Mouse (Mus musculus) skeletal muscle tissue, adult 2 months (tissue): ENCODE results near the gene Ssna1.
"Not testable (repeated sequence)": the region's sequence is repeated elsewhere in the genome, so short reads cannot be mapped to it uniquely, and the experiment has no call there.

Experiments used
- DNase-seq: peaks from one replicate; pipeline ENCODE4 v3.0.0-alpha.2; 2012; ENCODE audit warnings: low read depth, low spot score

Ssna1 gene

GRCm38 (mm10) chr2:25262291-25262767 lies 9.9 kb downstream of the Ssna1 start, which contains the start of gene Tprn:
Gene Tprn (plus strand): TSS chr2:25262618.
- DNase-seq, result peak; percentile 94

GRCm38 (mm10) chr2:25261870-25262269 lies 10.4 kb downstream of the Ssna1 start:
- no peak for DNase-seq

- no peak for DNase-seq
Observed at GRCm38 (mm10) chr2:25258887-25259286, 13.4 kb downstream of the Ssna1 start.

GRCm38 (mm10) chr2:25257250-25257649 lies 15.0 kb downstream of the Ssna1 start:
- DNase-seq, result not testable (repeated sequence)

GRCm38 (mm10) chr2:25256443-25257109 lies 15.7 kb downstream of the Ssna1 start:
- DNase-seq, result not testable (repeated sequence)

- peak; percentile 77 for DNase-seq
Observed at GRCm38 (mm10) chr2:25255284-25255779, 16.9 kb downstream of the Ssna1 start, which contains the start of gene Tmem203. Gene Tmem203 (plus strand): TSS chr2:25255439.

- no peak for DNase-seq
Observed at GRCm38 (mm10) chr2:25252331-25252730, 19.9 kb downstream of the Ssna1 start.

- no peak for DNase-seq
Observed at GRCm38 (mm10) chr2:25246183-25247072, 25.8 kb downstream of the Ssna1 start, which contains the start of gene AL732309.1. Gene AL732309.1 (minus strand): TSS chr2:25246863.

- no peak for DNase-seq
Observed at GRCm38 (mm10) chr2:25244144-25244543, 28.1 kb downstream of the Ssna1 start.

GRCm38 (mm10) chr2:25243342-25243741 lies 28.9 kb downstream of the Ssna1 start:
- DNase-seq, result no peak

- DNase-seq, result no peak
Observed at GRCm38 (mm10) chr2:25242101-25242506, 30.1 kb downstream of the Ssna1 start, which contains the start of the genes Rnf208 and Cysrt1. Gene Rnf208 (plus strand): TSS chr2:25242255. Gene Cysrt1 (minus strand): TSS chr2:25242452.

- no peak for DNase-seq
Observed at GRCm38 (mm10) chr2:25241438-25241775, 30.8 kb downstream of the Ssna1 start.

GRCm38 (mm10) chr2:25240723-25241437 lies 31.4 kb downstream of the Ssna1 start:
- peak; percentile 46 for DNase-seq

- no peak for DNase-seq
Observed at GRCm38 (mm10) chr2:25240310-25240709, 31.9 kb downstream of the Ssna1 start.

GRCm38 (mm10) chr2:25239766-25240165 lies 32.5 kb downstream of the Ssna1 start:
- no peak for DNase-seq

- no peak for DNase-seq
Observed at GRCm38 (mm10) chr2:25238106-25238505, 34.1 kb downstream of the Ssna1 start.

GRCm38 (mm10) chr2:25237522-25237921 lies 34.7 kb downstream of the Ssna1 start:
- no peak for DNase-seq

- no peak for DNase-seq
Observed at GRCm38 (mm10) chr2:25236614-25237013, 35.6 kb downstream of the Ssna1 start, which contains the start of gene Rnf224. Gene Rnf224 (minus strand): TSS chr2:25236787.

- DNase-seq, result no peak
Observed at GRCm38 (mm10) chr2:25234551-25235220, 37.6 kb downstream of the Ssna1 start.

GRCm38 (mm10) chr2:25234050-25234449 lies 38.2 kb downstream of the Ssna1 start, which contains the start of gene Slc34a3:
Gene Slc34a3 (minus strand): TSS chr2:25234364.
- no peak for DNase-seq

- DNase-seq, result no peak
Observed at GRCm38 (mm10) chr2:25233421-25233820, 38.8 kb downstream of the Ssna1 start.
